Mouse (Mus musculus): Measurements from ENCODE around the gene Syt14. TPM values are rescaled to one million over a fixed set of nuclear protein-coding genes. Genes with fewer than 3 reads are reported as not detected.

The Syt14 gene
- polyA plus RNA-seq, 1 experiment from 2014 or later = 4.2 TPM

GRCm38 (mm10) chr1:192890716-192891115 lies 144.9 kb downstream of the Syt14 start:
- 87% methylated on average over 3 of the region's 3 CpGs for WGBS
- Histone ChIP-seq H3K4me3 (no peak overlapping the region), H3K36me3 (replicated peaks) (no peaks in the 10 kb centered on the region), H3K27me3 (replicated peaks; ENCODE audit: low read depth, poor library complexity, severe bottlenecking) (no peaks in the 10 kb centered on the region), H3K4me1 (no peaks in the 10 kb centered on the region), H3K27ac (replicated peaks) (no peak overlapping the region), H3K9me3 (no peaks in the 10 kb centered on the region)
- no peak for DNase-seq (ENCODE audit: low spot score)

- H3K27ac ChIP-seq (replicated peaks) = no peak overlapping the region
- H3K9me3 ChIP-seq = no peaks in the 10 kb centered on the region
- DNase-seq (ENCODE audit: low spot score) = no peak
- 77% methylated on average over 2 of the region's 2 CpGs for WGBS
- H3K4me3 ChIP-seq = no peak overlapping the region
- no peaks in the 10 kb centered on the region for H3K27me3 ChIP-seq (replicated peaks; ENCODE audit: low read depth, poor library complexity, severe bottlenecking)
- H3K4me1 ChIP-seq = peaks cover 13% of the 10 kb centered on the region
- no peaks in the 10 kb centered on the region for H3K36me3 ChIP-seq (replicated peaks)
Measured at GRCm38 (mm10) chr1:192882617-192883295, 152.8 kb downstream of the Syt14 start.

- H3K27ac ChIP-seq (replicated peaks) = no peak overlapping the region
- 84% methylated on average over 4 of the region's 4 CpGs for WGBS
- H3K9me3 ChIP-seq = no peaks in the 10 kb centered on the region
- no peaks in the 10 kb centered on the region for H3K27me3 ChIP-seq (replicated peaks; ENCODE audit: low read depth, poor library complexity, severe bottlenecking)
- peaks cover 13% of the 10 kb centered on the region for H3K4me1 ChIP-seq
- H3K4me3 ChIP-seq = no peak overlapping the region
- no peaks in the 10 kb centered on the region for H3K36me3 ChIP-seq (replicated peaks)
- no peak for DNase-seq (ENCODE audit: low spot score)
Measured at GRCm38 (mm10) chr1:192880130-192880529, 155.4 kb downstream of the Syt14 start.

- no peak overlapping the region for H3K27ac ChIP-seq (replicated peaks)
- H3K4me3 ChIP-seq = no peak overlapping the region
- no peaks in the 10 kb centered on the region for H3K9me3 ChIP-seq
- no peaks in the 10 kb centered on the region for H3K27me3 ChIP-seq (replicated peaks; ENCODE audit: low read depth, poor library complexity, severe bottlenecking)
- no peaks in the 10 kb centered on the region for H3K36me3 ChIP-seq (replicated peaks)
- peaks cover 7% of the 10 kb centered on the region; the same call in 1 of the 2 replicates for H3K4me1 ChIP-seq
- DNase-seq (ENCODE audit: low spot score) = no peak
- 88% methylated on average over 7 of the region's 7 CpGs for WGBS
Measured at GRCm38 (mm10) chr1:192879086-192879580, 156.4 kb downstream of the Syt14 start.

GRCm38 (mm10) chr1:192872841-192873240 lies 162.7 kb downstream of the Syt14 start:
- Histone ChIP-seq H3K9me3 (no peaks in the 10 kb centered on the region), H3K4me3 (no peak overlapping the region), H3K36me3 (replicated peaks) (no peaks in the 10 kb centered on the region), H3K4me1 (no peaks in the 10 kb centered on the region), H3K27ac (replicated peaks) (no peak overlapping the region), H3K27me3 (replicated peaks; ENCODE audit: low read depth, poor library complexity, severe bottlenecking) (no peaks in the 10 kb centered on the region)
- no peak for DNase-seq (ENCODE audit: low spot score)
- 74% methylated on average over 5 of the region's 5 CpGs for WGBS

GRCm38 (mm10) chr1:192869761-192870160 lies 165.8 kb downstream of the Syt14 start:
- DNase-seq (ENCODE audit: low spot score) = no peak
- WGBS = 87% methylated on average over 1 of the region's 1 CpGs
- no peaks in the 10 kb centered on the region for H3K9me3 ChIP-seq
- H3K27ac ChIP-seq (replicated peaks) = no peak overlapping the region
- H3K27me3 ChIP-seq (replicated peaks; ENCODE audit: low read depth, poor library complexity, severe bottlenecking) = no peaks in the 10 kb centered on the region
- H3K4me1 ChIP-seq = no peaks in the 10 kb centered on the region
- H3K4me3 ChIP-seq = no peak overlapping the region
- no peaks in the 10 kb centered on the region for H3K36me3 ChIP-seq (replicated peaks)

GRCm38 (mm10) chr1:192864440-192864839 lies 171.1 kb downstream of the Syt14 start:
- Histone ChIP-seq H3K27ac (replicated peaks) (no peak overlapping the region), H3K4me1 (peaks cover 14% of the 10 kb centered on the region), H3K36me3 (replicated peaks) (no peaks in the 10 kb centered on the region), H3K9me3 (no peaks in the 10 kb centered on the region), H3K27me3 (replicated peaks; ENCODE audit: low read depth, poor library complexity, severe bottlenecking) (peaks cover 5% of the 10 kb centered on the region), H3K4me3 (no peak overlapping the region)
- DNase-seq (ENCODE audit: low spot score) = no peak
- WGBS = 87% methylated on average over 3 of the region's 3 CpGs

GRCm38 (mm10) chr1:192861305-192861960 lies 174.1 kb downstream of the Syt14 start:
- WGBS = 68% methylated on average over 5 of the region's 5 CpGs
- H3K27ac ChIP-seq (replicated peaks) = peak overlapping the region; percentile 40; the same call in 1 of the 2 replicates
- DNase-seq (ENCODE audit: low spot score) = no peak

GRCm38 (mm10) chr1:192860273-192860672 lies 175.3 kb downstream of the Syt14 start:
- Histone ChIP-seq H3K27ac (replicated peaks) (no peak overlapping the region), H3K36me3 (replicated peaks) (no peaks in the 10 kb centered on the region), H3K9me3 (no peaks in the 10 kb centered on the region), H3K27me3 (replicated peaks; ENCODE audit: low read depth, poor library complexity, severe bottlenecking) (peaks cover 38% of the 10 kb centered on the region), H3K4me3 (no peak overlapping the region), H3K4me1 (peaks cover 28% of the 10 kb centered on the region)
- 70% methylated on average over 6 of the region's 6 CpGs for WGBS
- no peak for DNase-seq (ENCODE audit: low spot score)

More at GRCm38 (mm10) chr1:192861305-192861960, 174.1 kb downstream of the Syt14 start:
- H3K4me1 ChIP-seq = peaks cover 21% of the 10 kb centered on the region
- no peak overlapping the region for H3K4me3 ChIP-seq
- peaks cover 34% of the 10 kb centered on the region for H3K27me3 ChIP-seq (replicated peaks; ENCODE audit: low read depth, poor library complexity, severe bottlenecking)
- H3K9me3 ChIP-seq = no peaks in the 10 kb centered on the region
- no peaks in the 10 kb centered on the region for H3K36me3 ChIP-seq (replicated peaks)

GRCm38 (mm10) chr1:192857582-192857981 lies 178.0 kb downstream of the Syt14 start:
- H3K4me3 ChIP-seq = no peak overlapping the region
- DNase-seq (ENCODE audit: low spot score) = no peak
- 92% methylated on average over 5 of the region's 5 CpGs for WGBS
- H3K9me3 ChIP-seq = no peaks in the 10 kb centered on the region
- H3K4me1 ChIP-seq = peaks cover 53% of the 10 kb centered on the region
- no peak overlapping the region for H3K27ac ChIP-seq (replicated peaks)
- no peaks in the 10 kb centered on the region for H3K36me3 ChIP-seq (replicated peaks)
- H3K27me3 ChIP-seq (replicated peaks; ENCODE audit: low read depth, poor library complexity, severe bottlenecking) = peaks cover 62% of the 10 kb centered on the region

GRCm38 (mm10) chr1:192856931-192857330 lies 178.6 kb downstream of the Syt14 start:
- H3K4me1 ChIP-seq = peaks cover 55% of the 10 kb centered on the region
- H3K9me3 ChIP-seq = no peaks in the 10 kb centered on the region
- H3K36me3 ChIP-seq (replicated peaks) = no peaks in the 10 kb centered on the region
- 72% methylated on average over 6 of the region's 6 CpGs for WGBS
- no peak overlapping the region for H3K27ac ChIP-seq (replicated peaks)
- no peak overlapping the region for H3K4me3 ChIP-seq
- H3K27me3 ChIP-seq (replicated peaks; ENCODE audit: low read depth, poor library complexity, severe bottlenecking) = peaks cover 69% of the 10 kb centered on the region
- DNase-seq (ENCODE audit: low spot score) = no peak

- 6% methylated on average over 10 of the region's 10 CpGs for WGBS
- Histone ChIP-seq H3K9me3 (no peaks in the 10 kb centered on the region), H3K36me3 (replicated peaks) (no peaks in the 10 kb centered on the region), H3K4me3 (peak overlapping the region; percentile 94), H3K4me1 (peaks cover 55% of the 10 kb centered on the region), H3K27me3 (replicated peaks; ENCODE audit: low read depth, poor library complexity, severe bottlenecking) (peaks cover 72% of the 10 kb centered on the region), H3K27ac (replicated peaks) (peak overlapping the region; percentile 98)
- peak; percentile 60 for DNase-seq (ENCODE audit: low spot score)
Measured at GRCm38 (mm10) chr1:192856411-192856810, 179.2 kb downstream of the Syt14 start.
